Mouse (Mus musculus) forebrain, postnatal 0 days (tissue): ENCODE results near the gene Sesn2. TPM values are rescaled to one million over a fixed set of nuclear protein-coding genes. Genes with fewer than 3 reads are reported as not detected.

Source experiments
- ATAC-seq: fragments of 200-750 bp; cut with Nextera tagmentation; 2 replicates; pipeline ENCODE4 v1.8.0; 2017; ENCODE audit warnings: mild to moderate bottlenecking, moderate library complexity
- DNase-seq: peaks from one replicate; pipeline ENCODE4 v3.0.0-alpha.2; 2015
- H3K27ac ChIP-seq: fragments of 300-500 bp; sonication (generic); 2 replicates; pipeline ENCODE4 v1.5.1; 2014; ENCODE audit warnings: low read depth, mild to moderate bottlenecking, antibody characterized with exemption, low read length, moderate library complexity, mixed read lengths
- H3K27me3 ChIP-seq: fragments of 300-500 bp; sonication (generic); 2 replicates; pipeline ENCODE4 v1.6.1; 2014; ENCODE audit warnings: mild to moderate bottlenecking, low read length, mixed read lengths; ENCODE audit not compliant: insufficient read depth
- H3K36me3 ChIP-seq: fragments of 300-500 bp; sonication (generic); 2 replicates; pipeline ENCODE4 v1.6.1; 2014; ENCODE audit warnings: mild to moderate bottlenecking, moderate library complexity; ENCODE audit not compliant: insufficient read depth
- H3K4me1 ChIP-seq: fragments of 300-500 bp; sonication (generic); 2 replicates; pipeline ENCODE4 v1.6.1; 2014; ENCODE audit warnings: antibody characterized with exemption; ENCODE audit not compliant: insufficient read depth
- H3K4me2 ChIP-seq: fragments of 300-500 bp; sonication (generic); 2 replicates; pipeline ENCODE4 v1.6.1; 2014; ENCODE audit warnings: low read depth, mild to moderate bottlenecking, moderate library complexity
- H3K4me3 ChIP-seq: fragments of 300-500 bp; sonication (generic); 2 replicates; pipeline ENCODE4 v1.5.1; 2014; ENCODE audit warnings: low read depth, low read length, mixed read lengths
- H3K9ac ChIP-seq: fragments of 300-500 bp; sonication (generic); 2 replicates; pipeline ENCODE4 v1.6.1; 2014; ENCODE audit warnings: mild to moderate bottlenecking
- H3K9me3 ChIP-seq: fragments of 300-500 bp; sonication (generic); 2 replicates; pipeline ENCODE4 v1.6.1; 2016; ENCODE audit warnings: low read length
- CTCF ChIP-seq: sonication (generic); IDR thresholded peaks from 2 replicates; pipeline ENCODE4 v1.5.1; 2016; ENCODE audit warnings: antibody characterized with exemption, control low read depth, low read depth
- WGBS: fragments of 180-500 bp; shearing (Covaris S2); extraction: QIAGEN DNeasy Blood & Tissue Kit; methylation state at CpG from one replicate; pipeline ENCODE4 v1.1.7; 2014; 5-methylcytosine and 5-hydroxymethylcytosine counted together
- polyA plus RNA-seq: library from polyadenylated mRNA; unstranded; fragments of >200 nt; fragmentation: Nextera tagmentation; extraction: Ambion mirVana; gene quantifications from 2 replicates; pipeline ENCODE4 v1.2.1, GENCODE M21; 2015
- total RNA-seq: library from RNA; depleted of rRNA; stranded (reverse); fragments of >200 nt; gene quantifications from 2 replicates; pipeline ENCODE4 v1.2.3, GENCODE M21; 2014

Gene Sesn2
- total and polyA plus RNA-seq, 2 experiments from 2014 or later = 9.0 to 15.1 TPM

- Histone ChIP-seq H3K4me2 (no peak overlapping the region), H3K9ac (no peak overlapping the region)
Measured at GRCm38 (mm10) chr4:132527917-132528522, 17.7 kb upstream of the Sesn2 start.

GRCm38 (mm10) chr4:132526678-132527077, 16.4 kb upstream of the Sesn2 start:
- H3K27ac ChIP-seq = no peak overlapping the region
- ATAC-seq = no peak
- WGBS = 61% methylated on average over 2 of the region's 2 CpGs
- H3K27me3 ChIP-seq = no peaks in the 10 kb centered on the region
- no peak overlapping the region for H3K4me2 ChIP-seq
- DNase-seq = no peak
- H3K4me1 ChIP-seq = no peaks in the 10 kb centered on the region
- peaks cover 10% of the 10 kb centered on the region; the same call in 1 of the 2 replicates for H3K36me3 ChIP-seq
- no peak overlapping the region for H3K9ac ChIP-seq
- H3K9me3 ChIP-seq = no peaks in the 10 kb centered on the region
- no peak overlapping the region for H3K4me3 ChIP-seq
- peak; percentile 14; the same call in 1 of the 2 replicates for TF ChIP-seq CTCF

More at GRCm38 (mm10) chr4:132527917-132528522, 17.7 kb upstream of the Sesn2 start:
- 92% methylated on average over 8 of the region's 8 CpGs for WGBS
- ATAC-seq = no peak
- H3K4me3 ChIP-seq = no peak overlapping the region
- no peak for TF ChIP-seq CTCF
- H3K27me3 ChIP-seq = no peaks in the 10 kb centered on the region
- no peak overlapping the region for H3K27ac ChIP-seq
- H3K4me1 ChIP-seq = peaks cover 10% of the 10 kb centered on the region; the same call in 1 of the 2 replicates
- peaks cover 10% of the 10 kb centered on the region; the same call in 1 of the 2 replicates for H3K36me3 ChIP-seq
- DNase-seq = no peak
- H3K9me3 ChIP-seq = no peaks in the 10 kb centered on the region

- Histone ChIP-seq H3K27ac (no peak overlapping the region; the same call in 1 of the 2 replicates), H3K27me3 (no peaks in the 10 kb centered on the region), H3K9ac (no peak overlapping the region), H3K4me1 (no peaks in the 10 kb centered on the region), H3K36me3 (no peaks in the 10 kb centered on the region), H3K4me2 (no peak overlapping the region), H3K4me3 (no peak overlapping the region), H3K9me3 (no peaks in the 10 kb centered on the region)
- no peak for ATAC-seq
- 37% methylated on average over 6 of the region's 6 CpGs for WGBS
- DNase-seq = no peak
- no peak for TF ChIP-seq CTCF
Measured at GRCm38 (mm10) chr4:132524808-132525207, 14.5 kb upstream of the Sesn2 start.

- H3K9ac ChIP-seq = no peak overlapping the region
- no peak for TF ChIP-seq CTCF
- H3K27ac ChIP-seq = no peak overlapping the region
- H3K4me2 ChIP-seq = no peak overlapping the region
- no peaks in the 10 kb centered on the region for H3K27me3 ChIP-seq
- H3K4me3 ChIP-seq = no peak overlapping the region
- H3K4me1 ChIP-seq = no peaks in the 10 kb centered on the region
- no peak for ATAC-seq
- 7% methylated on average over 11 of the region's 11 CpGs for WGBS
- H3K36me3 ChIP-seq = no peaks in the 10 kb centered on the region
- DNase-seq = no peak
- no peaks in the 10 kb centered on the region for H3K9me3 ChIP-seq
Measured at GRCm38 (mm10) chr4:132524321-132524741, 14.0 kb upstream of the Sesn2 start.

- TF ChIP-seq CTCF = no peak
- H3K36me3 ChIP-seq = no peaks in the 10 kb centered on the region
Measured at GRCm38 (mm10) chr4:132519188-132519587, 8.9 kb upstream of the Sesn2 start.

GRCm38 (mm10) chr4:132518066-132518465, 7.8 kb upstream of the Sesn2 start:
- no peak for TF ChIP-seq CTCF
- Histone ChIP-seq H3K36me3 (no peaks in the 10 kb centered on the region), H3K4me2 (no peak overlapping the region), H3K4me1 (0 out of 2 replicates have a peak, but pooled peaks cover 3% of the 10 kb centered on the region), H3K4me3 (no peak overlapping the region), H3K27ac (no peak overlapping the region), H3K9me3 (no peaks in the 10 kb centered on the region), H3K9ac (no peak overlapping the region), H3K27me3 (no peaks in the 10 kb centered on the region)
- WGBS = 82% methylated on average over 8 of the region's 8 CpGs
- DNase-seq = no peak
- no peak for ATAC-seq

More at GRCm38 (mm10) chr4:132519188-132519587, 8.9 kb upstream of the Sesn2 start:
- ATAC-seq (no peak), DNase-seq (no peak)
- 96% methylated on average over 3 of the region's 3 CpGs for WGBS
- H3K27ac ChIP-seq = no peak overlapping the region
- H3K9me3 ChIP-seq = no peaks in the 10 kb centered on the region
- no peak overlapping the region for H3K4me3 ChIP-seq
- H3K4me2 ChIP-seq = no peak overlapping the region
- H3K27me3 ChIP-seq = no peaks in the 10 kb centered on the region
- no peak overlapping the region for H3K9ac ChIP-seq
- H3K4me1 ChIP-seq = 0 out of 2 replicates have a peak, but pooled peaks cover 3% of the 10 kb centered on the region

GRCm38 (mm10) chr4:132515369-132516155, 5.3 kb upstream of the Sesn2 start:
- Histone ChIP-seq H3K4me1 (0 out of 2 replicates have a peak, but pooled peaks cover 3% of the 10 kb centered on the region), H3K9me3 (no peaks in the 10 kb centered on the region), H3K27me3 (no peaks in the 10 kb centered on the region), H3K36me3 (no peaks in the 10 kb centered on the region), H3K9ac (peak overlapping the region; percentile 29), H3K27ac (peak overlapping the region; percentile 51; the same call in 1 of the 2 replicates), H3K4me3 (peak overlapping the region; percentile 44), H3K4me2 (peak overlapping the region; percentile 88)
- ATAC-seq = peak; percentile 97
- peak; percentile 95 for DNase-seq
- WGBS = 21% methylated on average over 22 of the region's 22 CpGs
- TF ChIP-seq CTCF = no peak
